7 mouse cellular contexts compared by ENCODE assay signal in genomic region chr16:86694497-86694896, GRCm38 (mm10).
DNase-seq lines count a peak whose midpoint lies in the region; ATAC-seq and TF ChIP-seq lines count a peak whose summit lies in the region.

No protein-coding gene starts in this region.

- H3K36me3 ChIP-seq in kidney, embryonic 15.5 days = no peaks in the 10 kb centered on the region

- H3K4me3 ChIP-seq in kidney, embryonic 15.5 days (replicated peaks) = no peak overlapping the region

- H3K9ac ChIP-seq in kidney, embryonic 15.5 days = no peak overlapping the region

- peak; percentile 79 for ATAC-seq in kidney, embryonic 15.5 days (replicated peaks; ENCODE audit: low FRiP score)

- DNase-seq in brain, embryonic 14.5 days (ENCODE audit: low read depth) = peak; percentile 85
- DNase-seq in cerebellum, adult 9-11 months = peak; percentile 94
- DNase-seq in heart, adult 9 months (ENCODE audit: low spot score in 2 of 2) = peak; percentile 81 to 91
- DNase-seq in lung, postnatal 10 days = peak; percentile 68
- DNase-seq in left cerebral cortex, adult 11 months (ENCODE audit: low spot score) = no peak
- no peak for DNase-seq in spleen, adult 12 weeks (ENCODE audit: low spot score)

- TF ChIP-seq POLR2A in brain, embryonic 14.5 days (IDR thresholded peaks at IDR 0.05; ENCODE audit: borderline replicate concordance, extremely low read depth, insufficient read depth, insufficient read length, poor library complexity, severe bottlenecking) = no peak

- no peak for TF ChIP-seq CTCF in brain, embryonic 14.5 days (IDR thresholded peaks at IDR 0.05; ENCODE audit: borderline replicate concordance, extremely low read depth, insufficient read depth, insufficient read length)

- no peaks in the 10 kb centered on the region for H3K9me3 ChIP-seq in kidney, embryonic 15.5 days (replicated peaks)

- H3K4me1 ChIP-seq in kidney, embryonic 15.5 days = no peaks in the 10 kb centered on the region

- no peaks in the 10 kb centered on the region for H3K27me3 ChIP-seq in kidney, embryonic 15.5 days

- WGBS in kidney, embryonic 15.5 days = 44% methylated on average over 3 of the region's 3 CpGs

- peak overlapping the region; percentile 68 for H3K27ac ChIP-seq in kidney, embryonic 15.5 days

- H3K4me2 ChIP-seq in kidney, embryonic 15.5 days = no peak overlapping the region

Comparison
In these comparisons a context has a peak if more than half of its experiments do, and no peak if none do; other contexts are left out.
1. DNase-seq: peak in brain, embryonic 14.5 days (single experiment), cerebellum, adult 9-11 months (single experiment), heart, adult 9 months (2 of 2) and lung, postnatal 10 days (single experiment); none in left cerebral cortex, adult 11 months (single experiment) and spleen, adult 12 weeks (single experiment).